Mouse (Mus musculus) liver, embryonic 14.5 days (tissue): ENCODE measurements at regions not wholly inside any gene's neighbourhood (a gene's known extent, or its start where the extent isn't known, plus 50 kb on each side); places are given as distances from the start of the nearest gene placed in this dataset.

Experiments used
- CTCF ChIP-seq: IDR thresholded peaks from 2 replicates; pipeline ENCODE4 v1.5.1; 2016; ENCODE audit warnings: antibody characterized with exemption, low read depth, control low read depth
- EP300 ChIP-seq: IDR thresholded peaks from 2 replicates; pipeline ENCODE4 v1.6.1; 2016; ENCODE audit warnings: antibody characterized with exemption, low read depth

DNA sequence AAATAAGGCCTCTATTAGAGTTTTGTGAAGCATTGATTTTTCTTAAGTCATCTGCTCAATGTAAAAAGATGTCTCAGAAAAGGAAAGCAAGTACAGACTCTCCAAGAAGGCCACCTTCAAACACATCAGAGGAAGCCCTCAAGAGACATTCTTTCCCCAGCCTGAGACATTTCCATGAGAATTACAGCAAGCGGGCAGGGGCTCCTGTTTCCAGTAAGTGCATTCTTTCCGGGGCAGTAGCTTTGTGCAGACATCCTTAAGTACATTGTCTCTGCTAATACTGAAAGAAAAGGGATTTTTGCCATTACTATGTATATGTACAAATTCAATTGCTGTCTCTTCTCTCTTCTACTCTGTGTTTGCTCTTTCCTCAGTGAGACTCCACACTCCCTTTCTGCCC, 189.3 kb upstream of the Kynu start:
- TF ChIP-seq CTCF, result no peak
- TF ChIP-seq EP300, result no peak
